Mouse (Mus musculus) forebrain, embryonic 12.5 days (tissue): ENCODE results near the gene 4930595D18Rik. TPM values are rescaled to one million over a fixed set of nuclear protein-coding genes. Genes with fewer than 3 reads are reported as not detected.

Source experiments
- ATAC-seq: fragments of 200-750 bp; cut with Nextera tagmentation; 2 replicates; pipeline ENCODE4 v1.8.0; 2017; ENCODE audit warnings: moderate TSS enrichment; ENCODE audit not compliant: low FRiP score
- H3K27ac ChIP-seq: fragments of 300-500 bp; sonication (generic); 2 replicates; pipeline ENCODE4 v1.5.1; 2016; ENCODE audit warnings: mild to moderate bottlenecking
- H3K27me3 ChIP-seq: fragments of 300-500 bp; sonication (generic); 2 replicates; pipeline ENCODE4 v1.6.1; 2016; ENCODE audit warnings: mild to moderate bottlenecking
- H3K36me3 ChIP-seq: fragments of 300-500 bp; sonication (generic); replicated peaks from 2 replicates; pipeline ENCODE4 v1.6.1; 2016; ENCODE audit warnings: mild to moderate bottlenecking
- H3K4me1 ChIP-seq: fragments of 300-500 bp; sonication (generic); 2 replicates; pipeline ENCODE4 v1.6.1; 2016
- H3K4me2 ChIP-seq: fragments of 300-500 bp; sonication (generic); 2 replicates; pipeline ENCODE4 v1.6.1; 2016; ENCODE audit warnings: mild to moderate bottlenecking, moderate library complexity
- H3K4me3 ChIP-seq: fragments of 300-500 bp; sonication (generic); replicated peaks from 2 replicates; pipeline ENCODE4 v1.5.1; 2016; ENCODE audit warnings: mild to moderate bottlenecking
- H3K9ac ChIP-seq: fragments of 300-500 bp; sonication (generic); 2 replicates; pipeline ENCODE4 v1.6.1; 2016; ENCODE audit warnings: mild to moderate bottlenecking
- H3K9me3 ChIP-seq: fragments of 300-500 bp; sonication (generic); 2 replicates; pipeline ENCODE4 v1.6.1; 2016
- WGBS: fragments of 180-500 bp; shearing (Covaris S2); methylation state at CpG from one replicate; pipeline ENCODE4 v1.1.7; 2016; 5-methylcytosine and 5-hydroxymethylcytosine counted together
- polyA plus RNA-seq: library from polyadenylated mRNA; unstranded; fragments of >200 nt; fragmentation: Nextera tagmentation; extraction: Ambion mirVana; gene quantifications from 2 replicates; pipeline ENCODE4 v1.2.1, GENCODE M21; 2016

4930595D18Rik gene
- polyA plus RNA-seq, 1 experiment from 2014 or later: not detected

- no peak overlapping the region for H3K27ac ChIP-seq
- ATAC-seq: no peak
- 0 out of 2 replicates have a peak, but pooled peaks cover 6% of the 10 kb centered on the region for H3K27me3 ChIP-seq
- 15% methylated on average over 6 of the region's 6 CpGs for WGBS
- no peak overlapping the region for H3K4me2 ChIP-seq
- no peaks in the 10 kb centered on the region for H3K36me3 ChIP-seq
- peaks cover 14% of the 10 kb centered on the region for H3K4me1 ChIP-seq
- no peak overlapping the region for H3K4me3 ChIP-seq
- no peaks in the 10 kb centered on the region for H3K9me3 ChIP-seq
- H3K9ac ChIP-seq: no peak overlapping the region
Measured at GRCm38 (mm10) chr12:111150236-111150596, 34.1 kb downstream of the 4930595D18Rik start.

- ATAC-seq: no peak
- H3K27ac ChIP-seq: no peak overlapping the region
- no peaks in the 10 kb centered on the region for H3K36me3 ChIP-seq
- peaks cover 19% of the 10 kb centered on the region for H3K4me1 ChIP-seq
- H3K27me3 ChIP-seq: 0 out of 2 replicates have a peak, but pooled peaks cover 6% of the 10 kb centered on the region
- no peak overlapping the region for H3K9ac ChIP-seq
- no peaks in the 10 kb centered on the region for H3K9me3 ChIP-seq
- no peak overlapping the region for H3K4me3 ChIP-seq
- H3K4me2 ChIP-seq: no peak overlapping the region
- 72% methylated on average over 17 of the region's 17 CpGs for WGBS
Measured at GRCm38 (mm10) chr12:111149495-111150235, 34.6 kb downstream of the 4930595D18Rik start.

- peak overlapping the region; percentile 26; the same call in 1 of the 2 replicates for H3K27ac ChIP-seq
- ATAC-seq: no peak
- peaks cover 38% of the 10 kb centered on the region for H3K4me1 ChIP-seq
- H3K4me3 ChIP-seq: no peak overlapping the region
- H3K4me2 ChIP-seq: no peak overlapping the region
- peak overlapping the region; percentile 9; the same call in 1 of the 2 replicates for H3K9ac ChIP-seq
- 0 out of 2 replicates have a peak, but pooled peaks cover 6% of the 10 kb centered on the region for H3K27me3 ChIP-seq
- H3K36me3 ChIP-seq: no peaks in the 10 kb centered on the region
- no peaks in the 10 kb centered on the region; the same call in 1 of the 2 replicates for H3K9me3 ChIP-seq
- 61% methylated on average over 9 of the region's 9 CpGs for WGBS
Measured at GRCm38 (mm10) chr12:111145269-111145668, 39.0 kb downstream of the 4930595D18Rik start.

- Histone ChIP-seq H3K4me1 (peaks cover 38% of the 10 kb centered on the region), H3K36me3 (no peaks in the 10 kb centered on the region), H3K4me3 (no peak overlapping the region), H3K9me3 (no peaks in the 10 kb centered on the region; the same call in 1 of the 2 replicates), H3K27me3 (0 out of 2 replicates have a peak, but pooled peaks cover 6% of the 10 kb centered on the region), H3K27ac (no peak overlapping the region), H3K4me2 (no peak overlapping the region; the same call in 1 of the 2 replicates), H3K9ac (no peak overlapping the region)
- ATAC-seq: no peak
- WGBS: 97% methylated on average over 2 of the region's 2 CpGs
Measured at GRCm38 (mm10) chr12:111144598-111144997, 39.7 kb downstream of the 4930595D18Rik start.

GRCm38 (mm10) chr12:111143509-111144063, 40.7 kb downstream of the 4930595D18Rik start:
- 0 out of 2 replicates have a peak, but pooled peaks cover 6% of the 10 kb centered on the region for H3K27me3 ChIP-seq
- peak overlapping the region; percentile 90 for H3K27ac ChIP-seq
- peak; percentile 44 for ATAC-seq
- H3K4me2 ChIP-seq: peak overlapping the region; percentile 40
- H3K9me3 ChIP-seq: no peaks in the 10 kb centered on the region; the same call in 1 of the 2 replicates
- H3K9ac ChIP-seq: peak overlapping the region; percentile 25; the same call in 1 of the 2 replicates
- WGBS: 64% methylated on average over 16 of the region's 16 CpGs
- no peak overlapping the region for H3K4me3 ChIP-seq
- H3K4me1 ChIP-seq: peaks cover 38% of the 10 kb centered on the region
- H3K36me3 ChIP-seq: no peaks in the 10 kb centered on the region

GRCm38 (mm10) chr12:111143005-111143508, 41.2 kb downstream of the 4930595D18Rik start:
- 8% methylated on average over 12 of the region's 12 CpGs for WGBS
- H3K4me2 ChIP-seq: peak overlapping the region; percentile 40
- ATAC-seq: peak; percentile 87
- H3K9ac ChIP-seq: peak overlapping the region; percentile 25; the same call in 1 of the 2 replicates
- H3K4me3 ChIP-seq: no peak overlapping the region
- H3K36me3 ChIP-seq: no peaks in the 10 kb centered on the region
- peaks cover 38% of the 10 kb centered on the region for H3K4me1 ChIP-seq
- 0 out of 2 replicates have a peak, but pooled peaks cover 6% of the 10 kb centered on the region for H3K27me3 ChIP-seq
- H3K9me3 ChIP-seq: no peaks in the 10 kb centered on the region; the same call in 1 of the 2 replicates
- H3K27ac ChIP-seq: peak overlapping the region; percentile 90

GRCm38 (mm10) chr12:111137079-111137478, 47.2 kb downstream of the 4930595D18Rik start:
- no peaks in the 10 kb centered on the region for H3K36me3 ChIP-seq
- WGBS: 64% methylated on average over 2 of the region's 2 CpGs
- H3K4me2 ChIP-seq: no peak overlapping the region
- no peak overlapping the region for H3K9ac ChIP-seq
- H3K9me3 ChIP-seq: no peaks in the 10 kb centered on the region; the same call in 1 of the 2 replicates
- no peaks in the 10 kb centered on the region for H3K4me1 ChIP-seq
- H3K27me3 ChIP-seq: no peaks in the 10 kb centered on the region
- H3K4me3 ChIP-seq: no peak overlapping the region
- H3K27ac ChIP-seq: no peak overlapping the region
- ATAC-seq: no peak

GRCm38 (mm10) chr12:111135953-111136352, 48.3 kb downstream of the 4930595D18Rik start:
- Histone ChIP-seq H3K36me3 (no peaks in the 10 kb centered on the region), H3K9me3 (no peaks in the 10 kb centered on the region; the same call in 1 of the 2 replicates), H3K27ac (no peak overlapping the region), H3K9ac (no peak overlapping the region), H3K4me1 (no peaks in the 10 kb centered on the region), H3K4me3 (no peak overlapping the region), H3K4me2 (no peak overlapping the region), H3K27me3 (no peaks in the 10 kb centered on the region)
- 71% methylated on average over 3 of the region's 3 CpGs for WGBS
- ATAC-seq: no peak

- no peak for ATAC-seq
- H3K27ac ChIP-seq: peak overlapping the region; percentile 9; the same call in 1 of the 2 replicates
Measured at GRCm38 (mm10) chr12:111134791-111135733, 49.2 kb downstream of the 4930595D18Rik start.

GRCm38 (mm10) chr12:111134169-111134568, 50.1 kb downstream of the 4930595D18Rik start:
- ATAC-seq: no peak
- Histone ChIP-seq H3K4me3 (no peak overlapping the region), H3K4me2 (no peak overlapping the region), H3K9ac (no peak overlapping the region), H3K36me3 (no peaks in the 10 kb centered on the region), H3K27ac (no peak overlapping the region; the same call in 1 of the 2 replicates), H3K9me3 (no peaks in the 10 kb centered on the region), H3K4me1 (no peaks in the 10 kb centered on the region), H3K27me3 (no peaks in the 10 kb centered on the region)
- WGBS: 92% methylated on average over 7 of the region's 7 CpGs

More at GRCm38 (mm10) chr12:111134791-111135733, 49.2 kb downstream of the 4930595D18Rik start:
- H3K4me3 ChIP-seq: no peak overlapping the region
- no peaks in the 10 kb centered on the region for H3K4me1 ChIP-seq
- H3K9ac ChIP-seq: no peak overlapping the region
- no peaks in the 10 kb centered on the region for H3K36me3 ChIP-seq
- 71% methylated on average over 19 of the region's 19 CpGs for WGBS
- H3K9me3 ChIP-seq: no peaks in the 10 kb centered on the region
- no peaks in the 10 kb centered on the region for H3K27me3 ChIP-seq
- H3K4me2 ChIP-seq: no peak overlapping the region

GRCm38 (mm10) chr12:111125666-111126065, 58.6 kb downstream of the 4930595D18Rik start:
- Histone ChIP-seq H3K9ac (no peak overlapping the region), H3K36me3 (no peaks in the 10 kb centered on the region), H3K4me2 (no peak overlapping the region), H3K4me1 (peaks cover 4% of the 10 kb centered on the region; the same call in 1 of the 2 replicates), H3K27ac (no peak overlapping the region), H3K9me3 (peaks cover 7% of the 10 kb centered on the region; the same call in 1 of the 2 replicates), H3K27me3 (no peaks in the 10 kb centered on the region), H3K4me3 (no peak overlapping the region)
- 80% methylated on average over 6 of the region's 6 CpGs for WGBS
- ATAC-seq: peak; percentile 33; the same call in 1 of the 2 replicates
